Mouse (Mus musculus) midbrain, embryonic 12.5 days (tissue): ENCODE results near the gene Ccin. TPM values are rescaled to one million over a fixed set of nuclear protein-coding genes. Genes with fewer than 3 reads are reported as not detected.

Source experiments
- ATAC-seq: fragments of 200-750 bp; cut with Nextera tagmentation; 2 replicates; pipeline ENCODE4 v1.8.0; 2017; ENCODE audit warnings: low read depth, moderate TSS enrichment, moderate library complexity; ENCODE audit not compliant: low FRiP score
- H3K27ac ChIP-seq: fragments of 300-500 bp; sonication (generic); replicated peaks from 2 replicates; pipeline ENCODE4 v1.5.1; 2016; ENCODE audit warnings: mild to moderate bottlenecking
- H3K27me3 ChIP-seq: fragments of 300-500 bp; sonication (generic); 2 replicates; pipeline ENCODE4 v1.6.1; 2016; ENCODE audit warnings: mild to moderate bottlenecking
- H3K36me3 ChIP-seq: fragments of 300-500 bp; sonication (generic); 2 replicates; pipeline ENCODE4 v1.6.1; 2016
- H3K4me1 ChIP-seq: fragments of 300-500 bp; sonication (generic); 2 replicates; pipeline ENCODE4 v1.6.1; 2016
- H3K4me2 ChIP-seq: fragments of 300-500 bp; sonication (generic); replicated peaks from 2 replicates; pipeline ENCODE4 v1.6.1; 2016; ENCODE audit warnings: mild to moderate bottlenecking, moderate library complexity
- H3K4me3 ChIP-seq: fragments of 300-500 bp; sonication (generic); 2 replicates; pipeline ENCODE4 v1.5.1; 2016; ENCODE audit warnings: mild to moderate bottlenecking
- H3K9ac ChIP-seq: fragments of 300-500 bp; sonication (generic); replicated peaks from 2 replicates; pipeline ENCODE4 v1.6.1; 2016; ENCODE audit warnings: mild to moderate bottlenecking, moderate library complexity
- H3K9me3 ChIP-seq: fragments of 300-500 bp; sonication (generic); 2 replicates; pipeline ENCODE4 v1.6.1; 2016; ENCODE audit warnings: mild to moderate bottlenecking
- WGBS: fragments of 180-500 bp; shearing (Covaris S2); methylation state at CpG from one replicate; pipeline ENCODE4 v1.1.7; 2016; 5-methylcytosine and 5-hydroxymethylcytosine counted together
- polyA plus RNA-seq: library from polyadenylated mRNA; unstranded; fragments of >200 nt; fragmentation: Nextera tagmentation; extraction: Ambion mirVana; gene quantifications from 2 replicates; pipeline ENCODE4 v1.2.1, GENCODE M21; 2016

Ccin gene
- polyA plus RNA-seq, 1 experiment from 2014 or later, result not detected

DNA sequence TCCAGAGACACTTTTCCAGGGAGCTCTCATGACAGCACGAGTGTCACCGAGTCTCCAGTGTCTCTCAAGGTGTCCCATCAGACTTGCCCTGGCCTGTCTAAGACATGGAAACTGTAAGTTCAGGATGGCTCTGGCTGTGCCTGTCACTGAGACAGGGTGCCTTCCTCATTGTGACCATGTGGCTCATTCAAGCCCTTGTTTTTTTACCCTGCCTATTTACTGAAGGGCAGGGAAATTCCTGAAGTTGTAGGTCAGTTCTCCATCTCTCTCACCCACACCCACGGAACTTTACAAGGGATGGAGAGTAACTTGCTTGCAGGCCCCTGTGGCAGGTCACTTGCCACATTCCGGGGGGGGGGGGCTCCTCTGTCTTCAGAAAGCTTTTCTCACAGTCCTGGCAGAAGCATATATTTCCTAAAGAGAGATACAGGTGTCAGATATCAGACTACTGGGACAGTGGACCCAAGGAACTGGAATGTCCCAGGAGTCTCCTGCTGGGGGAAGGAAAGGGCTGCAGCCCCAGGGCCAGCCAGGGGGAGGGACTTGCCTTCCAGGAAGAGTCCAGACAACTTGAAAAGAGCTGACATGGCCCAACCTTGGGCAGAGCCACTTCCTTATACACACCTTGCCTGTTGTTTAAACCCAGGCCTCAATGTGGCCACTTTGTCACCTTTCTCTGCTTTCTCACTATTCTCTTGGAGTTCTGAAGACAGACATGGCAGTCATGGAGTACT is 18.2 kb upstream of the Ccin start:
- H3K4me3 ChIP-seq, result no peak overlapping the region
- no peak overlapping the region for H3K27ac ChIP-seq
- H3K9ac ChIP-seq, result no peak overlapping the region
- peaks cover 16% of the 10 kb centered on the region for H3K4me1 ChIP-seq
- WGBS, result 53% methylated on average over 4 of the region's 4 CpGs
- no peaks in the 10 kb centered on the region for H3K36me3 ChIP-seq
- no peak for ATAC-seq
- peaks cover 72% of the 10 kb centered on the region for H3K27me3 ChIP-seq
- no peak overlapping the region for H3K4me2 ChIP-seq
- H3K9me3 ChIP-seq, result no peaks in the 10 kb centered on the region

- 78% methylated on average over 7 of the region's 7 CpGs for WGBS
- H3K9ac ChIP-seq, result no peak overlapping the region
- no peaks in the 10 kb centered on the region; the same call in 1 of the 2 replicates for H3K36me3 ChIP-seq
- H3K4me2 ChIP-seq, result no peak overlapping the region
- H3K4me3 ChIP-seq, result no peak overlapping the region
- H3K27ac ChIP-seq, result no peak overlapping the region
- H3K27me3 ChIP-seq, result peaks cover 74% of the 10 kb centered on the region
- H3K9me3 ChIP-seq, result no peaks in the 10 kb centered on the region
- peaks cover 16% of the 10 kb centered on the region for H3K4me1 ChIP-seq
- no peak for ATAC-seq
These were observed 17.3 kb upstream of the Ccin start for GRCm38 (mm10) chr4:43965856-43966535.

DNA sequence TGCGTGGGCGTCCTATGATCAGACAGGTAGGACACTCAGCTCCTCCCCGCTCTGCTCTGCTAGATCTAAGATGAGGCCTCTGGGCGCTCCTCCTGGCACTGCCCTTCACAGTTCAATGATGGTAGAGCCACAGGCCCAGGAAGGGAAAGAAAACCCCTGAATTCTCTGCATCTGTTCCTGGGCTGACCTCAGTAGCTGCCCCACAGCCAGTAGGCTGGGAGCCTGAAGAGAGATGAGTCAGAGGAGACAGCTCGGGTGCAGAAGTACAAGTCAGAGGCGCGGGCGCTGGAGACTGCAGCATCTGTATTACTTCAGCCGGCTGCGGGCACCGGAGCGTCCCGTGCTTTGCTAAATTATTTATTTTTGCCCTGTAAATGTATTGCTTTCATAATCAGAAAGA is 14.6 kb upstream of the Ccin start:
- Histone ChIP-seq H3K9ac (no peak overlapping the region), H3K4me1 (peaks cover 31% of the 10 kb centered on the region), H3K27ac (no peak overlapping the region), H3K4me3 (no peak overlapping the region), H3K27me3 (peaks cover 61% of the 10 kb centered on the region), H3K9me3 (no peaks in the 10 kb centered on the region), H3K36me3 (no peaks in the 10 kb centered on the region; the same call in 1 of the 2 replicates), H3K4me2 (no peak overlapping the region)
- ATAC-seq, result no peak
- 42% methylated on average over 13 of the region's 13 CpGs for WGBS

DNA sequence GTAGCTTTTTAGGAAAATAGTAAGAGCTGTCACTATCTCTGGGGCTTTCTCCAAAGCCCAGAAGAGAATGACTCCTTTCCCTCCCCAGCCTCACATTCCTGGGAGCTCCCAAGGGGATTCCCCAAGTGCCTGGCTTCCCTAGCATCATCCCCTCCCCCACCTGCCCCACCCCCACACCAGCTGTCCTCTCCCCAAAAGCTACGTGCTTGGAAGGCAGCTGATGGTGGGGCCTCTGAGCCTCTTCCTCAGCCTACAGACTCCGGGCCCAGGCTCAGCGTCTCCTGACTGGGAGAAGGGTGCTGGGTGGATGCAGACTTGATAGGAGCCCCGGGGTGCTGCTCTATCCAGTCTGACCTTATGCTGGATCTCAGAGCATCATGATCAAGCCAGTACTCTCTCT is 13.9 kb upstream of the Ccin start:
- Histone ChIP-seq H3K4me1 (peaks cover 32% of the 10 kb centered on the region), H3K36me3 (no peaks in the 10 kb centered on the region; the same call in 1 of the 2 replicates), H3K27me3 (peaks cover 58% of the 10 kb centered on the region), H3K27ac (no peak overlapping the region; the same call in 1 of the 2 replicates), H3K9me3 (no peaks in the 10 kb centered on the region), H3K9ac (no peak overlapping the region), H3K4me3 (no peak overlapping the region), H3K4me2 (no peak overlapping the region)
- ATAC-seq, result peak; percentile 32; the same call in 1 of the 2 replicates
- WGBS, result 6% methylated on average over 4 of the region's 4 CpGs

DNA sequence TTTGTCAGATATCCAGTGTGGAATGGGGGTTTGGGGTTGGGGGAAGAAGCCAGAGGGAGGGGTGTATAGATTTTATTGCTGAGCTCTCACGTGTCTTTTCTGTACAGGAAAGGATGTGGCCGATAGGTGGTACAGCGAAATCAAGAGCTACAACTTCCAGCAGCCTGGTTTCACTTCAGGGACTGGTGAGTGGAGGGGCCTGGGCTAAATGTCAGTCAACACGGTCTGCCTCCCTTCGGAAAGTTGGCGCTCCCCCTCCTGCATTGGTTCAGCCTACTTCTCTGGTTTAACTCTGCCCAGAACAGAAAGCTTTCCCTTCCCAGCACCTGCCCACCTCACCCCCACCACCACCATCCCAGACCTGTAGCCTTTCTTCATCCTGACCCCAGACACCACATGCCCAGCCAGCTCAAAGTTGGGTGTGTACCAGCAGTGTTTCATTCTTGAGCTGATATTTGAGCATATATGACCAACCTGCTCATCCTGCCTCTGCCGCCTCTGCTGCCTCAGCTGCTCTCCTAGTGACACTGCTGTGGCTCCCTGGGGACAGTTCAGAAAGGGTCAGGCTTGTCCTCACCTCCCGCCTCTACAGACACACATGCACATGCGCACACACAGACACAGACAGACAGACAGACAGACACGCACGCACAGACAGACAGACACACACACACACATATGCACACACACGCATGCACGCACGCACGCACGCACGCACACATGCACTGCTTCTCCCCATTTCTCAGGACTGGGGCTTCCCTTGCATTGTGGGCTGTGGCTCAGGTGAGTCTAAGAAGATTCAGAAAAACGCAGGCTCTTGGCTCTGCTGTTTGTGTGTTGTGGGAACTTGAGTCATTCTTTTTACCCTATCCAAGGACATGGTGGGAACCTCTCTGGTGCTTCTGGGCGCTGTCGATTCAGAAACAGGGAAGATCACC is 12.6 kb upstream of the Ccin start:
- no peaks in the 10 kb centered on the region for H3K9me3 ChIP-seq
- H3K36me3 ChIP-seq, result no peaks in the 10 kb centered on the region; the same call in 1 of the 2 replicates
- peaks cover 59% of the 10 kb centered on the region for H3K27me3 ChIP-seq
- H3K4me2 ChIP-seq, result no peak overlapping the region
- ATAC-seq, result no peak
- no peak overlapping the region for H3K27ac ChIP-seq
- no peak overlapping the region for H3K9ac ChIP-seq
- peaks cover 30% of the 10 kb centered on the region for H3K4me1 ChIP-seq
- no peak overlapping the region for H3K4me3 ChIP-seq
- whole genome bisulfite sequencing, result 79% methylated on average over 20 of the region's 20 CpGs

GRCm38 (mm10) chr4:43971541-43972136 is 11.6 kb upstream of the Ccin start:
- ATAC-seq, result no peak
- Histone ChIP-seq H3K27ac (peak overlapping the region; percentile 54; the same call in 1 of the 2 replicates), H3K9me3 (no peaks in the 10 kb centered on the region), H3K4me1 (peaks cover 30% of the 10 kb centered on the region), H3K27me3 (peaks cover 58% of the 10 kb centered on the region), H3K9ac (no peak overlapping the region), H3K4me3 (no peak overlapping the region), H3K4me2 (peak overlapping the region; percentile 7; the same call in 1 of the 2 replicates), H3K36me3 (no peaks in the 10 kb centered on the region; the same call in 1 of the 2 replicates)
- WGBS, result 65% methylated on average over 9 of the region's 9 CpGs

- 0 out of 2 replicates have a peak, but pooled peaks have one; percentile 34 for ATAC-seq
- no peaks in the 10 kb centered on the region for H3K9me3 ChIP-seq
- peak overlapping the region; percentile 7; the same call in 1 of the 2 replicates for H3K4me2 ChIP-seq
- H3K27ac ChIP-seq, result peak overlapping the region; percentile 54; the same call in 1 of the 2 replicates
- no peak overlapping the region for H3K4me3 ChIP-seq
- peaks cover 57% of the 10 kb centered on the region for H3K27me3 ChIP-seq
- WGBS, result 5% methylated on average over 8 of the region's 8 CpGs
- H3K36me3 ChIP-seq, result no peaks in the 10 kb centered on the region; the same call in 1 of the 2 replicates
- H3K4me1 ChIP-seq, result peaks cover 30% of the 10 kb centered on the region
- no peak overlapping the region for H3K9ac ChIP-seq
These were observed 11.1 kb upstream of the Ccin start for GRCm38 (mm10) chr4:43972137-43972591.

DNA sequence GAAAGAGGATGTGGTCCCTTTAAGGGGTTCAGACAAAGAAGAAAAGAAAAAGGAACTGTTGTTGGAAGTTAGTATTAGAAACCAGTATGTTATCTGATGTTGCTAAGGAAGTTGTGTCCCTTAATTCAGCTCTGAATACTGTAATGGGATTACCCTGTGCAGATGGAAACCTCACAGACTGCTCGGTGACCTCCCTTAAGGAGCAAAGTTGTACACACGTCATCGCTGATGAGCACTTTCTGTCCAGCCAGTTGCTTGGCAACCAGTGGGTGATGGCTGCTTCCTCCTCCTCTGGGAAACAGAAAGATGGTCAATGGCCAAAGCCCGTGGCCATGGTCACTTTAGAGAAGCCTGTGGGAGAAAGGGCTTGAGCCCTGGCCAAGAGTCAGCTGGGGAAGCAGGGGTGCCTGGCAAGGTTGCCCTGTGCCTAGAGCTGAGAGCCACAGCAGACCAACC is 9.7 kb upstream of the Ccin start:
- Histone ChIP-seq H3K4me3 (no peak overlapping the region), H3K36me3 (no peaks in the 10 kb centered on the region; the same call in 1 of the 2 replicates), H3K9ac (no peak overlapping the region), H3K9me3 (no peaks in the 10 kb centered on the region), H3K4me2 (no peak overlapping the region), H3K27me3 (peaks cover 55% of the 10 kb centered on the region), H3K27ac (no peak overlapping the region), H3K4me1 (peaks cover 31% of the 10 kb centered on the region)
- WGBS, result 29% methylated on average over 4 of the region's 4 CpGs
- no peak for ATAC-seq

- H3K9me3 ChIP-seq, result no peaks in the 10 kb centered on the region
- no peak overlapping the region for H3K9ac ChIP-seq
- H3K4me1 ChIP-seq, result peaks cover 26% of the 10 kb centered on the region
- no peak overlapping the region for H3K4me2 ChIP-seq
- no peak overlapping the region for H3K4me3 ChIP-seq
- ATAC-seq, result no peak
- peaks cover 62% of the 10 kb centered on the region for H3K27me3 ChIP-seq
- H3K36me3 ChIP-seq, result no peaks in the 10 kb centered on the region; the same call in 1 of the 2 replicates
- H3K27ac ChIP-seq, result no peak overlapping the region
- 81% methylated on average over 10 of the region's 10 CpGs for WGBS
These were observed 8.2 kb upstream of the Ccin start for GRCm38 (mm10) chr4:43974914-43975616.

DNA sequence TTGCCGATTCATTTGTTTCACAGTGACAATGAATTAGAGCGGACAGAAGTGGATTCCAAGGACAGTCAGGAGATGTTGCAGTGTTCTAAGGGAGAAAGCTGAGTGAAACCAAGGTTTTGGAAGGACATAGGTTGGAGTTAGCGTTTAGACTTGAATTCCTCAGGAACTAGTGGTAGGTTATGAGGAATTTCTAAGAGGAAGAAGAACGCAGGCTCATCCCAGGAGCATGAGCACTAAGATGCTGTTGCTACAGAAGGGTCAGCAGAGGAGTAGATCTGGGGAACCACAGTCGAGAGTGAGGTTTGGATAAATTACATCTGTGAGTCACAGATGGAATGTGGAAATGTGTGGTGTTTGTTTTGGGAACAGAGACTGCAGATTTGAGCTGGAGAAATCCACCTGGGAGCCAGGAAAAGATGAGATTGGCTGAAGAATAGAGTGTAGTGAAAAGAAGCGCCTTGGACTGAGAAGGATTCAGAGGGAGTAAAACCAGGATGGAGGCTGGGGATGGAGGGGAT is 7.0 kb upstream of the Ccin start:
- WGBS, result 82% methylated on average over 6 of the region's 6 CpGs

More for the DNA sequence above, 7.0 kb upstream of the Ccin start:
- no peak overlapping the region for H3K4me2 ChIP-seq
- no peak overlapping the region for H3K27ac ChIP-seq
- ATAC-seq, result no peak
- H3K4me3 ChIP-seq, result no peak overlapping the region
- no peaks in the 10 kb centered on the region for H3K36me3 ChIP-seq
- no peak overlapping the region for H3K9ac ChIP-seq
- peaks cover 64% of the 10 kb centered on the region for H3K27me3 ChIP-seq
- H3K9me3 ChIP-seq, result no peaks in the 10 kb centered on the region
- H3K4me1 ChIP-seq, result peaks cover 26% of the 10 kb centered on the region
